Mouse (Mus musculus) cerebellum, adult 2 months (tissue): Measurements from ENCODE around the gene Adh1.

ENCODE experiments used
- CTCF ChIP-seq: fragments of 200-500 bp; IDR thresholded peaks from 2 replicates; pipeline ENCODE4 v1.5.1; 2011; ENCODE audit warnings: low read depth, mild to moderate bottlenecking, control low read depth, low read length, moderate library complexity, borderline replicate concordance; ENCODE audit not compliant: insufficient read depth
- POLR2A ChIP-seq: fragments of 200-500 bp; IDR thresholded peaks from 2 replicates; pipeline ENCODE4 v1.6.1; 2011; ENCODE audit warnings: low read length, control low read depth, borderline replicate concordance; ENCODE audit not compliant: insufficient read depth

DNA sequence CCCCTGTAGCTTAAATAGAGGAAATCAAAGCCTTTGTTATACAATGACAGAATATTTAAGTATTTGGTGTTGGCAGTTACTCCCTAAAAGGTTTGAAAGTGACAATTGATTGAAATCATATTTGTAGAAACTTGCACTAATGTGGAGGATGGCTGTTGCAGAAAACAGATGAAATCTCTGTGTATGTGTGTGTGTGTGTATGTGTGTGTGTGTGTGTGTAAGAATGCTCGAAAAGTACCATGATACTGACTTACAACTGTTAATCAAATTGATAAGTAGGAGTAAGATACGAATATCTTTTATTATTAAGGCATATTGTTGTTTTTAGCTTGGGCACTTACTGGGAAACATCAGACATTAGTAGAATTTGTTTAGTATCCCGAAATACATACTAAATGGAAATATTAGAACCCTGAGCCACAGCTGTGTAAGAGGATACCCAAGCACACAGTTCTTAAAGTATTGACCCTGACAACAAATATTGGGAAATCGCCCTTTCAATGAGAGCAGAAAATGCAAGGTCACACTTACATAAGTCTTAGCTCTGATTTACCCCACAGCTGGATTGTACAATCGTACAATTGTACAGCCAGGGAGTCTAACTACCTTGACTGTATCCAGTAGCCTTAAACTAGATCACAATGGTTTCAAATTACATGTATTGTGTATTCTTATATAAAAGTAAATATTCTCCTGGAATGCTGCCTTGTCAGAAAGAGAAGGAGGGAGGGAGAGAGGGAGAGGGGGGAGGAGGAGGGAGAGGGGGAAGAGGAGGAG lies 2.6 kb downstream of the Adh1 start:
- TF ChIP-seq POLR2A (no peak), CTCF (no peak)
